Mouse (Mus musculus): Measurements from ENCODE around the gene Ing1. TPM values are rescaled to one million over a fixed set of nuclear protein-coding genes. Genes with fewer than 3 reads are reported as not detected.

The Ing1 gene
- total RNA-seq, 2 experiments from 2014 or later = 15.5 to 19.9 TPM

GRCm38 (mm10) chr8:11608848-11609247 lies 53.5 kb downstream of the Ing1 start:
- intact Hi-C loops (cut with DNase I) = no loop called here
- no peak for TF ChIP-seq CTCF (IDR thresholded peaks at IDR 0.05)
- Histone ChIP-seq H3K27ac (no peak overlapping the region), H3K4me3 (no peak overlapping the region)
- DNase-seq = no peak

Other genes with a start within 250 kb of the Ing1 start
- 10 to 100 TPM; 51.3 to 69.5 TPM for gene Col4a2, start 242.8 kb upstream of the Ing1 start, total RNA-seq (2021)
- 100 to 1,000 TPM in 1 of 2 experiments, 10 to 100 TPM in 1; 73.3 to 117 TPM for gene Col4a1, start 242.7 kb upstream of the Ing1 start, total RNA-seq (2021)
- gene Rab20, start 76.9 kb upstream of the Ing1 start, total RNA-seq (2021) = 1 to 10 TPM; 1.3 to 2.5 TPM
- 10 to 100 TPM; 28.1 to 31.2 TPM for gene Naxd, start 58.1 kb upstream of the Ing1 start, total RNA-seq (2021)
- gene Cars2, start 4.8 kb upstream of the Ing1 start, total RNA-seq (2021) = 10 to 100 TPM; 13.8 to 19.4 TPM
- 10 to 100 TPM; 15.3 to 16.0 TPM for gene Ankrd10, start 80.2 kb downstream of the Ing1 start, total RNA-seq (2021)
- gene 1700016D06Rik, start 145.5 kb downstream of the Ing1 start, total RNA-seq (2021) = not detected
- gene Arhgef7, start 172.2 kb downstream of the Ing1 start, total RNA-seq (2021) = 10 to 100 TPM; 30.3 to 50.9 TPM